In genomic region chr4:138548124-138548561, GRCm38 (mm10) we compare ENCODE assay signal across 14 mouse cellular contexts.
DNase-seq lines count a peak whose midpoint lies in the region; ATAC-seq and TF ChIP-seq lines count a peak whose summit lies in the region.
"Had no signal": no experiment of that assay in that cellular context is flagged by ENCODE, and none has a peak within 500 bp of the region (broad histone marks: within the 10 kb centered on the region; RNA-seq: fewer than 3 reads in every experiment).

No protein-coding gene starts in this region.

- TF ChIP-seq CTCF in midbrain, postnatal 0 days (IDR thresholded peaks at IDR 0.05), result peak; percentile 25
- TF ChIP-seq CTCF in intestine, postnatal 0 days (IDR thresholded peaks at IDR 0.05; ENCODE audit: low read depth), result no peak

- H3K9ac ChIP-seq in hindbrain, embryonic 13.5 days, result peak overlapping the region; percentile 46; the same call in 1 of the 2 replicates
- peak overlapping the region; percentile 25; the same call in 1 of the 2 replicates for H3K9ac ChIP-seq in hindbrain, embryonic 16.5 days (ENCODE audit: low read depth, low read length)
- H3K9ac ChIP-seq in midbrain, postnatal 0 days (replicated peaks; ENCODE audit: low read length, poor library complexity, severe bottlenecking), result no peak overlapping the region
- H3K9ac ChIP-seq in intestine, postnatal 0 days (ENCODE audit: low read depth, low read length), result no peak overlapping the region
- H3K9ac ChIP-seq: heart, embryonic 13.5 days had no signal

- peak overlapping the region; percentile 35 for H3K27ac ChIP-seq in hindbrain, embryonic 13.5 days
- H3K27ac ChIP-seq in hindbrain, embryonic 10.5 days, result no peak overlapping the region
- H3K27ac ChIP-seq in hindbrain, embryonic 16.5 days (ENCODE audit: low read depth, low read length), result peak overlapping the region; percentile 61
- peak overlapping the region; percentile 80 for H3K27ac ChIP-seq in midbrain, postnatal 0 days (ENCODE audit: low read depth, low read length)
- H3K27ac ChIP-seq in intestine, postnatal 0 days (ENCODE audit: low read depth, low read length), result no peak overlapping the region
- H3K27ac ChIP-seq: heart, embryonic 13.5 days had no signal

- H3K36me3 ChIP-seq in hindbrain, embryonic 13.5 days, result no peaks in the 10 kb centered on the region
- H3K36me3 ChIP-seq in hindbrain, embryonic 10.5 days, result no peaks in the 10 kb centered on the region
- H3K36me3 ChIP-seq in hindbrain, embryonic 16.5 days (ENCODE audit: control insufficient read depth, insufficient read depth, low read length), result no peaks in the 10 kb centered on the region
- H3K36me3 ChIP-seq in midbrain, postnatal 0 days (ENCODE audit: insufficient read depth, low read length), result no peaks in the 10 kb centered on the region
- no peaks in the 10 kb centered on the region for H3K36me3 ChIP-seq in intestine, postnatal 0 days (ENCODE audit: control insufficient read depth, insufficient read depth)
- H3K36me3 ChIP-seq: heart, embryonic 13.5 days had no signal

- WGBS in hindbrain, embryonic 13.5 days, result 11% methylated on average over 10 of the region's 10 CpGs
- WGBS in hindbrain, embryonic 10.5 days, result 16% methylated on average over 10 of the region's 10 CpGs
- WGBS in hindbrain, embryonic 16.5 days, result 10% methylated on average over 10 of the region's 10 CpGs
- WGBS in midbrain, postnatal 0 days, result 4% methylated on average over 10 of the region's 10 CpGs
- WGBS in intestine, postnatal 0 days, result 26% methylated on average over 10 of the region's 10 CpGs

- H3K9me3 ChIP-seq in hindbrain, embryonic 13.5 days, result no peaks in the 10 kb centered on the region
- H3K9me3 ChIP-seq in hindbrain, embryonic 10.5 days, result no peaks in the 10 kb centered on the region
- H3K9me3 ChIP-seq in hindbrain, embryonic 16.5 days (ENCODE audit: control insufficient read depth, low read length), result no peaks in the 10 kb centered on the region
- no peaks in the 10 kb centered on the region for H3K9me3 ChIP-seq in midbrain, postnatal 0 days (ENCODE audit: low read length)
- no peaks in the 10 kb centered on the region for H3K9me3 ChIP-seq in intestine, postnatal 0 days (ENCODE audit: control insufficient read depth)
- H3K9me3 ChIP-seq: heart, embryonic 13.5 days had no signal

- ATAC-seq in hindbrain, embryonic 13.5 days (ENCODE audit: low FRiP score), result no peak
- ATAC-seq in hindbrain, embryonic 16.5 days, result peak; percentile 68
- peak; percentile 63; the same call in 1 of the 2 replicates for ATAC-seq in midbrain, postnatal 0 days (ENCODE audit: low FRiP score)
- ATAC-seq in intestine, postnatal 0 days, result no peak

- H3K4me2 ChIP-seq in hindbrain, embryonic 13.5 days, result peak overlapping the region; percentile 16; the same call in 1 of the 2 replicates
- H3K4me2 ChIP-seq in hindbrain, embryonic 16.5 days (ENCODE audit: low read length), result peak overlapping the region; percentile 8
- H3K4me2 ChIP-seq in midbrain, postnatal 0 days (ENCODE audit: low read depth, low read length, poor library complexity, severe bottlenecking), result peak overlapping the region; percentile 15; the same call in 1 of the 2 replicates
- no peak overlapping the region for H3K4me2 ChIP-seq in intestine, postnatal 0 days (replicated peaks; ENCODE audit: low read depth)
- H3K4me2 ChIP-seq: heart, embryonic 13.5 days; liver, embryonic 11.5 days had no signal

- no peak for DNase-seq in hindbrain, embryonic 10.5 days (ENCODE audit: low spot score)
- DNase-seq in ZHBTc4 (ENCODE audit: low read depth, low spot score), result peak; percentile 41
- peak; percentile 26 for DNase-seq in midbrain, postnatal 0 days (ENCODE audit: low spot score)
- DNase-seq in heart, adult 18-20 months, result no peak
- DNase-seq in cerebellum, postnatal 36 days, result no peak
- DNase-seq: adrenal gland, adult 8-10 months; B cell, adult 2 months; cerebellum, adult 11-12 months; thymus, adult 2 months had no signal

- peaks cover 22% of the 10 kb centered on the region for H3K27me3 ChIP-seq in hindbrain, embryonic 13.5 days
- H3K27me3 ChIP-seq in hindbrain, embryonic 10.5 days (ENCODE audit: insufficient read depth, poor library complexity, severe bottlenecking), result peaks cover 26% of the 10 kb centered on the region
- H3K27me3 ChIP-seq in hindbrain, embryonic 16.5 days (replicated peaks; ENCODE audit: control insufficient read depth, insufficient read depth, low read length), result no peaks in the 10 kb centered on the region; the same call in 1 of the 2 replicates
- no peaks in the 10 kb centered on the region for H3K27me3 ChIP-seq in midbrain, postnatal 0 days (ENCODE audit: insufficient read depth, low read length)
- no peaks in the 10 kb centered on the region for H3K27me3 ChIP-seq in intestine, postnatal 0 days (replicated peaks; ENCODE audit: control insufficient read depth, insufficient read depth, low read length)

- peaks cover 29% of the 10 kb centered on the region for H3K4me1 ChIP-seq in hindbrain, embryonic 13.5 days (replicated peaks)
- peaks cover 15% of the 10 kb centered on the region for H3K4me1 ChIP-seq in hindbrain, embryonic 10.5 days (replicated peaks)
- H3K4me1 ChIP-seq in hindbrain, embryonic 16.5 days (ENCODE audit: control insufficient read depth, insufficient read depth, low read depth, low read length), result peaks cover 16% of the 10 kb centered on the region
- H3K4me1 ChIP-seq in midbrain, postnatal 0 days (ENCODE audit: insufficient read depth, low read length), result peaks cover 13% of the 10 kb centered on the region
- no peaks in the 10 kb centered on the region for H3K4me1 ChIP-seq in intestine, postnatal 0 days (replicated peaks; ENCODE audit: control insufficient read depth, insufficient read depth, low read length)

- no peak overlapping the region for H3K4me3 ChIP-seq in hindbrain, embryonic 13.5 days
- no peak overlapping the region for H3K4me3 ChIP-seq in hindbrain, embryonic 10.5 days
- H3K4me3 ChIP-seq in hindbrain, embryonic 16.5 days (ENCODE audit: low read length), result no peak overlapping the region
- no peak overlapping the region for H3K4me3 ChIP-seq in midbrain, postnatal 0 days (ENCODE audit: low read depth, low read length)
- H3K4me3 ChIP-seq in intestine, postnatal 0 days (ENCODE audit: low read depth, low read length), result no peak overlapping the region
- H3K4me3 ChIP-seq: heart, embryonic 13.5 days had no signal

Comparison
In these comparisons a context has a peak if more than half of its experiments do, and no peak if none do; other contexts are left out.
1. ATAC-seq: peak in hindbrain, embryonic 16.5 days (single experiment) and midbrain, postnatal 0 days (single experiment); none in hindbrain, embryonic 13.5 days (single experiment) and intestine, postnatal 0 days (single experiment).
2. H3K27ac ChIP-seq: peak in hindbrain, embryonic 13.5 days (single experiment), hindbrain, embryonic 16.5 days (single experiment) and midbrain, postnatal 0 days (single experiment); none in hindbrain, embryonic 10.5 days (single experiment) and intestine, postnatal 0 days (single experiment).
3. H3K9ac ChIP-seq: peak in hindbrain, embryonic 13.5 days (single experiment) and hindbrain, embryonic 16.5 days (single experiment); none in midbrain, postnatal 0 days (single experiment) and intestine, postnatal 0 days (single experiment).
4. DNase-seq: peak in ZHBTc4 (single experiment) and midbrain, postnatal 0 days (single experiment); none in hindbrain, embryonic 10.5 days (single experiment), heart, adult 18-20 months (0 of 2) and cerebellum, postnatal 36 days (0 of 2).